Mouse (Mus musculus): ENCODE data around the gene Slc16a5. TPM values are rescaled to one million over a fixed set of nuclear protein-coding genes. Genes with fewer than 3 reads are reported as not detected.

The Slc16a5 gene
- total RNA-seq, 2 experiments from 2014 or later = not detected

DNA sequence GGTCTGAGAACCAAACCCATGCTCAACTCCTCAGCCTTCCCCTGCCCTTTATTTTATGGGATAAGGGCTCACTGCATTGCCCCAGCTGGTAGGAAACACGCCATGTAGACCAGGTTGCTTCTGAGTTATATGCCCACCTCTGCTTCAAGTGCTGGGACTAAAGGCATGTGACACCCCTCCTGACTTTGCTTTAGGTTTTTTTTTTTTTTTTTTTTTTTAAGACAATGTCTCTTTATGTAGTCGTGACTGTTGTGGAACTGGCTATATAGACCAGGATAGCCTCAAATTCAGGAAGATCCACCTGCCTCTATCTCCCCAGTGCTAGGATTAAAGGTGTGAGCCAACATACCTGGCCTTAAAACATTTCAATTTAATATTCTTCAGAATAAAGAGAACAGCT, 60.4 kb downstream of the Slc16a5 start:
- DNase-seq (ENCODE audit: extremely low spot score in 1 of 2, low spot score in 2 of 2) = no peak
- Histone ChIP-seq H3K4me3 (no peak overlapping the region), H3K27ac (no peak overlapping the region)
- TF ChIP-seq CTCF (IDR thresholded peaks at IDR 0.05) = no peak
- intact Hi-C loops (cut with DNase I) = no loop called here

Small RNAs within 50 kb of the gene (microRNA-seq; reads per million reads assigned to microRNA genes)
- gene Mir3968 = 0 to 0.24 reads per million in 2 experiments

Other genes with a start within 250 kb of the Slc16a5 start
- gene Grin2c, start 195.2 kb upstream of the Slc16a5 start, total RNA-seq (2021) = 10 to 100 TPM; 37.4 to 40.0 TPM
- 10 to 100 TPM; 15.9 to 17.9 TPM for gene Fdxr, start 185.4 kb upstream of the Slc16a5 start, total RNA-seq (2021)
- gene Fads6, start 164.8 kb upstream of the Slc16a5 start, total RNA-seq (2021) = 10 to 100 TPM; 11.4 to 13.5 TPM
- gene Otop2, start 155.3 kb upstream of the Slc16a5 start, total RNA-seq (2021) = 1 to 10 TPM; 1.4 to 2.7 TPM
- gene Ush1g, start 140.4 kb upstream of the Slc16a5 start, total RNA-seq (2021) = under 1 TPM; 0.36 to 0.44 TPM
- not detected for gene Otop3, start 127.7 kb upstream of the Slc16a5 start, total RNA-seq (2021)
- gene Hid1, start 94.7 kb upstream of the Slc16a5 start, total RNA-seq (2021) = 100 to 1,000 TPM; 117 to 121 TPM
- gene Cdr2l, start 80.6 kb upstream of the Slc16a5 start, total RNA-seq (2021) = 10 to 100 TPM; 25.0 to 26.4 TPM
- gene Mrpl58, start 58.7 kb upstream of the Slc16a5 start, total RNA-seq (2021) = 100 to 1,000 TPM; 113 to 118 TPM
- 100 to 1,000 TPM; 436 to 465 TPM for gene Atp5h, start 42.5 kb upstream of the Slc16a5 start, total RNA-seq (2021)
- gene Kctd2, start 42.3 kb upstream of the Slc16a5 start, total RNA-seq (2021) = 10 to 100 TPM; 72.4 to 76.2 TPM
- under 1 TPM in 1 of 2 experiments, not detected in 1; 0.16 TPM for gene Trim80, start 21.9 kb upstream of the Slc16a5 start, total RNA-seq (2021)
- gene Armc7, start 13.2 kb downstream of the Slc16a5 start, total RNA-seq (2021) = 10 to 100 TPM; 11.9 to 18.0 TPM
- gene Nt5c, start 29.4 kb downstream of the Slc16a5 start, total RNA-seq (2021) = 10 to 100 TPM; 57.6 to 67.2 TPM
- 100 to 1,000 TPM; 158 to 161 TPM for gene Jpt1, start 51.9 kb downstream of the Slc16a5 start, total RNA-seq (2021)
- gene Sumo2, start 73.8 kb downstream of the Slc16a5 start, total RNA-seq (2021) = 100 to 1,000 TPM; 274 TPM
- gene Nup85, start 102.0 kb downstream of the Slc16a5 start, total RNA-seq (2021) = 10 to 100 TPM; 48.3 to 52.7 TPM
- 10 to 100 TPM; 51.5 to 51.7 TPM for gene Mrps7, start 141.5 kb downstream of the Slc16a5 start, total RNA-seq (2021)
- 10 to 100 TPM; 83.9 to 95.1 TPM for gene Gga3, start 141.6 kb downstream of the Slc16a5 start, total RNA-seq (2021)
- 10 to 100 TPM; 15.6 to 16.0 TPM for gene Mif4gd, start 150.5 kb downstream of the Slc16a5 start, total RNA-seq (2021)
- 10 to 100 TPM; 57.2 to 59.5 TPM for gene Slc25a19, start 165.8 kb downstream of the Slc16a5 start, total RNA-seq (2021)
- gene Grb2, start 246.1 kb downstream of the Slc16a5 start, total RNA-seq (2021) = 100 to 1,000 TPM; 186 to 196 TPM